Mouse (Mus musculus) small intestine, adult 2 months (tissue): Measurements from ENCODE around the gene Pcgf3.

Experiments
- CTCF ChIP-seq: fragments of 200-500 bp; IDR thresholded peaks from 2 replicates; pipeline ENCODE4 v1.5.1; 2012; ENCODE audit warnings: low read depth, mild to moderate bottlenecking, control low read depth, inconsistent platforms, low read length, moderate library complexity, mixed read lengths; ENCODE audit not compliant: insufficient replicate concordance, insufficient read length; ENCODE audit errors: extremely low read depth
- POLR2A ChIP-seq: fragments of 200-500 bp; IDR thresholded peaks from 2 replicates; pipeline ENCODE4 v1.6.1; 2012; ENCODE audit warnings: low read depth, mild to moderate bottlenecking, control low read depth, inconsistent platforms, low read length, moderate library complexity

- TF ChIP-seq CTCF (no peak), POLR2A (no peak)
Observed at GRCm38 (mm10) chr5:108450837-108451540, 10.0 kb upstream of the Pcgf3 start.
